Mouse (Mus musculus) neural tube, embryonic 11.5 days (tissue): ENCODE measurements around the gene Dnase2a. TPM values are rescaled to one million over a fixed set of nuclear protein-coding genes. Genes with fewer than 3 reads are reported as not detected.

ENCODE experiments used
- ATAC-seq: fragments of 200-750 bp; cut with Nextera tagmentation; 2 replicates; pipeline ENCODE4 v1.8.0; 2017; ENCODE audit warnings: moderate number of reproducible peaks, mild to moderate bottlenecking, moderate TSS enrichment, moderate library complexity; ENCODE audit not compliant: insufficient read depth, low FRiP score, low TSS enrichment
- DNase-seq: peaks from one replicate; pipeline ENCODE4 v3.0.0-alpha.2; 2015; ENCODE audit warnings: low spot score
- H3K27ac ChIP-seq: fragments of 300-500 bp; sonication (generic); 2 replicates; pipeline ENCODE4 v1.5.1; 2014; ENCODE audit warnings: low read depth, mild to moderate bottlenecking, low read length
- H3K27me3 ChIP-seq: fragments of 300-500 bp; sonication (generic); 2 replicates; pipeline ENCODE4 v1.6.1; 2014; ENCODE audit warnings: mild to moderate bottlenecking, low read length, mixed read lengths; ENCODE audit not compliant: control insufficient read depth, insufficient read depth
- H3K36me3 ChIP-seq: fragments of 300-500 bp; sonication (generic); 2 replicates; pipeline ENCODE4 v1.6.1; 2014; ENCODE audit warnings: mild to moderate bottlenecking, low read length, moderate library complexity, mixed read lengths; ENCODE audit not compliant: control insufficient read depth, insufficient read depth
- H3K4me1 ChIP-seq: fragments of 300-500 bp; sonication (generic); 2 replicates; pipeline ENCODE4 v1.6.1; 2014; ENCODE audit warnings: low read length, mixed read lengths; ENCODE audit not compliant: control insufficient read depth, insufficient read depth
- H3K4me2 ChIP-seq: fragments of 300-500 bp; sonication (generic); 2 replicates; pipeline ENCODE4 v1.6.1; 2014; ENCODE audit warnings: low read depth, mild to moderate bottlenecking, moderate library complexity
- H3K4me3 ChIP-seq: fragments of 300-500 bp; sonication (generic); 2 replicates; pipeline ENCODE4 v1.5.1; 2014; ENCODE audit warnings: low read depth, low read length
- H3K9ac ChIP-seq: fragments of 300-500 bp; sonication (generic); 2 replicates; pipeline ENCODE4 v1.6.1; 2014; ENCODE audit warnings: mild to moderate bottlenecking, low read length
- H3K9me3 ChIP-seq: fragments of 300-500 bp; sonication (generic); 2 replicates; pipeline ENCODE4 v1.6.1; 2016; ENCODE audit warnings: low read length; ENCODE audit not compliant: control insufficient read depth
- WGBS: fragments of 180-500 bp; shearing (Covaris S2); extraction: QIAGEN DNeasy Blood & Tissue Kit; methylation state at CpG from one replicate; pipeline ENCODE4 v1.1.7; 2014; 5-methylcytosine and 5-hydroxymethylcytosine counted together
- polyA plus RNA-seq: library from polyadenylated mRNA; unstranded; fragments of >200 nt; fragmentation: Nextera tagmentation; extraction: Ambion mirVana; gene quantifications from 2 replicates; pipeline ENCODE4 v1.2.1, GENCODE M21; 2014

Gene Dnase2a
- polyA plus RNA-seq, 1 experiment from 2014 or later: 4.9 TPM

DNA sequence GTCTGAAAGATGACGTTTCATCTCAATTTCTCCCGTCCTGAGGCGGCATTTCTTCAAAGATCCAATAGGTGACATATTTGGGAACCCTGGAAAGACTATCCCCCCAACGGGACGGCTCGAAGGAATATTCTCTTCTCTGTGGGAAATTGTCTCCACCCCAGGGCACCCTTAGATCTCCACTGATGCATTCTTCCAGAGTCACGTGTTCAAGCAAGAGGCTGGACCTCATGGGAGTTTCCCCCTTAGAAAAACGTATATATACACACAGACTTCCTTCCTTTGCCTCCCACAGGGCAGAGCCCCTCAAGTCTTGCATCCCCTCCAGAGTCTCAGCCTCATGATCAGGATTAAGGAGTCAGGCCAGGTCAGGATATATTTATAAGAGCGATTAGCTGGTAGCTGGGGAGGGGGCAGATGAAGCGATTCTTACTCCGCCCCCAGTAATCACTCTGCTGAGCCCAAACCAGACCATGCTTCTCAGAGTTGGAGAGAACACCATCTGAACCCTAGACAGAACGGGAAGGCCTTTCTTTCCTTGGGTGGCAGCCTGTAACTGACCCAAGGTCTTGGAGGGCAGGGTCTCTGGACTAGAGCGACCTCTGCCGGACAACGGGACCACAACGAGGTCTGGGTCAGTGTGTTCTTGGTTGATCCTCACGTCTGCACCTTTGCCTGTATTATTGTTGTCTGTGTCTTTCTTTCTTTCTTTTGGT lies 38.3 kb downstream of the Dnase2a start, which contains the start of gene Rtbdn:
TSS of gene Rtbdn (plus strand) at position 464 of the 713 bp plus-strand sequence.
- H3K27me3 ChIP-seq: peaks cover 62% of the 10 kb centered on the region

DNA sequence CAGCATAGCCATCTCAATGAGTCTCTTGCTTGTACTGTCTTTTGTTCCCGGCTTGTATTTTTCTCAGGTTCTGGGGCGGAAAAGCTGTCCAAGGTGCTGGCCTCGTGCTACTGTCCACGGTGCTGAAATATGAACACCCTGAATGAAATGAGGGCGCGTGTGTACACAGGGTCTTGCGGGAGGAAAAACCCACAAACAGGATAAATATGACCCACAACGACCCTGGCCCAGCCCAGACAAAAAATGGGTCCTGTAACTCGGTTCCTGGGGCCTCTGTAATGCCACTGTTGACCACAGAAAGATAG lies 38.8 kb downstream of the Dnase2a start:
- WGBS: 16% methylated on average over 9 of the region's 9 CpGs
- Histone ChIP-seq H3K4me3 (no peak overlapping the region), H3K36me3 (no peaks in the 10 kb centered on the region), H3K9me3 (no peaks in the 10 kb centered on the region), H3K27me3 (peaks cover 67% of the 10 kb centered on the region), H3K9ac (no peak overlapping the region), H3K4me2 (no peak overlapping the region), H3K27ac (no peak overlapping the region), H3K4me1 (peaks cover 8% of the 10 kb centered on the region; the same call in 1 of the 2 replicates)
- DNase-seq (peak; percentile 63), ATAC-seq (no peak; the same call in 1 of the 2 replicates)

More for the DNA sequence above, 38.3 kb downstream of the Dnase2a start, which contains the start of gene Rtbdn:
- ATAC-seq (no peak), DNase-seq (peak; percentile 40)
- H3K9ac ChIP-seq: peak within 1 kb of the TSS; percentile 57
- H3K27ac ChIP-seq: no peak within 1 kb of the TSS
- peak within 1 kb of the TSS; percentile 93 for H3K4me2 ChIP-seq
- peaks cover 8% of the 10 kb centered on the region; the same call in 1 of the 2 replicates for H3K4me1 ChIP-seq
- H3K9me3 ChIP-seq: no peaks in the 10 kb centered on the region
- H3K36me3 ChIP-seq: no peaks in the 10 kb centered on the region
- H3K4me3 ChIP-seq: peak within 1 kb of the TSS; percentile 56
- WGBS: 9% methylated on average over 17 of the region's 17 CpGs

DNA sequence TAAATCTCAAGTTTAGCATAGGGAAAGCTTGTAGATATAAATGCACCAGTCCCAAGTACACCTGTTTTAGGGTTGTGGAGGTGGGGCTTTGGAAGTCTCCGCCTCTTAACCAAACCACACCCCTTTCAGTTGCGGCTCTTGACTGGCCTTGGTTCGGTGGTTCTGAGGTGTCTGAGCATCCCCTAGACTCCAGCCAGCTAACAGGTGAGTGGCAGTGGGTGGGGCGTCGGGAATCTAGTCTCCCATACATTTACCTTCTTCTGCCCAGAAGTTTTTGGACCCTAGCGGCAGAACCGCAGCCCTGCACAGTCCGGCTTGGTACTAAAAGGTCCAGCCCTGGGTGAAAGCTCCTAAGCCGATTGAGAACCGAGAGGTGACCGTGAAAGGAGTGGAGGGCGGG lies 41.4 kb downstream of the Dnase2a start:
- Histone ChIP-seq H3K36me3 (no peaks in the 10 kb centered on the region), H3K4me3 (no peak overlapping the region), H3K4me1 (peaks cover 6% of the 10 kb centered on the region; the same call in 1 of the 2 replicates), H3K27ac (no peak overlapping the region), H3K9ac (no peak overlapping the region), H3K9me3 (no peaks in the 10 kb centered on the region), H3K27me3 (peaks cover 51% of the 10 kb centered on the region), H3K4me2 (no peak overlapping the region)
- DNase-seq: no peak
- no peak for ATAC-seq
- 20% methylated on average over 12 of the region's 12 CpGs for WGBS

DNA sequence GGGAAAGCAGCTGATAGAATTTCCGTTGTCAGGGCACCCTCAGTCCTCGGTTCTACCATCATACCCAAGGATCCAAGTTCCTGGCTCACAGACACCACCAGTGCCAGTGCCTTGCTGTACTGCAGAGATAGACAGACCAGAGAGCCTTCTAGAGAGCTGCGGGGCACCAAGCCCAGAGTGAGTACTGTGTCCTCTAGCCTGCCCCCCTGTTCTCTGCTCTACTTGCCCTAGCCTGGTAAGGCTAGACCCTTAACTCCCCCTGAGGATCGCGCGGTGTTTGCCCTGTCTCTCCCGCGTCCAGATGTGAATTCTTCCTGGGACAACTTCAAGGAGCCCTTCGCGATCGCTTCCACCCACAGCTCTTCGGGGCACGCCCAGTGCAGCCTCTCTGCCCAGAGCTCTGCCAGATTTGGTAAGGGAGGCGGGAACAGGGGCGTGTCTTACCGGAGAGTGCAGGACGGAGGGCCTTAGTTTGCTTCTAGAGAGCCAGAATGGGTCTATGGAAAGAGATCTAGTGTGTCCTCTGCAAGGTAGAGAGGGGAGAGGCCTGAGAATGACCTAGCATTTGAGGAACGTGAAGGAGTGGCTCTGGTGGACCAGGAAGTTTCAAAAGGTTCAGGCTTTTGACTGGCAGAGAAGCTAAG lies 44.4 kb downstream of the Dnase2a start:
- no peak overlapping the region for H3K9ac ChIP-seq
- no peak overlapping the region for H3K4me3 ChIP-seq
- H3K27me3 ChIP-seq: peaks cover 25% of the 10 kb centered on the region
- H3K4me1 ChIP-seq: no peaks in the 10 kb centered on the region
- ATAC-seq (no peak), DNase-seq (no peak)
- H3K27ac ChIP-seq: no peak overlapping the region
- no peaks in the 10 kb centered on the region for H3K9me3 ChIP-seq
- H3K4me2 ChIP-seq: no peak overlapping the region
- no peaks in the 10 kb centered on the region for H3K36me3 ChIP-seq
- 8% methylated on average over 18 of the region's 18 CpGs for WGBS

DNA sequence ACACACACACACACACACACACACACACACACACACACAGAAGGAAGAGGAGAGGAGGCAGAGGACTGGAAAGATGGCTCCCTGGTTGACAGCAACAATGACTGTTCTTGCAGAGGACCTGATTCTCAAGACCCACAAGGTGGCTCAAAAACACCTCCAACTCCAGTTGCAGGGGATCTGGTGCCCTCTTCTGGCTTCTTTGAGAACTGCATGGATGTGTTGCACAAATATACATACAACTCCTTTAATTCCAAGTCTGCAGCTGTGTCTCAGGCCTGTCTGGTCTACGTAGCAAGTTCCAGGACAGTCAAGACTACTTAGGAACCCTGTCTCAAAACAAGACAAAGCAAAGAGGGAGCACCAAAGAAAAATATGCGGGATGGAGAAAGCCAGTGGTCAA lies 48.4 kb downstream of the Dnase2a start:
- H3K4me2 ChIP-seq: no peak overlapping the region
- DNase-seq (peak; percentile 74), ATAC-seq (no peak)
- no peaks in the 10 kb centered on the region for H3K9me3 ChIP-seq
- H3K27ac ChIP-seq: no peak overlapping the region
- H3K4me1 ChIP-seq: no peaks in the 10 kb centered on the region
- WGBS: 53% methylated on average over 2 of the region's 2 CpGs
- H3K4me3 ChIP-seq: no peak overlapping the region
- H3K27me3 ChIP-seq: 0 out of 2 replicates have a peak, but pooled peaks cover 4% of the 10 kb centered on the region
- H3K36me3 ChIP-seq: no peaks in the 10 kb centered on the region
- H3K9ac ChIP-seq: no peak overlapping the region

DNA sequence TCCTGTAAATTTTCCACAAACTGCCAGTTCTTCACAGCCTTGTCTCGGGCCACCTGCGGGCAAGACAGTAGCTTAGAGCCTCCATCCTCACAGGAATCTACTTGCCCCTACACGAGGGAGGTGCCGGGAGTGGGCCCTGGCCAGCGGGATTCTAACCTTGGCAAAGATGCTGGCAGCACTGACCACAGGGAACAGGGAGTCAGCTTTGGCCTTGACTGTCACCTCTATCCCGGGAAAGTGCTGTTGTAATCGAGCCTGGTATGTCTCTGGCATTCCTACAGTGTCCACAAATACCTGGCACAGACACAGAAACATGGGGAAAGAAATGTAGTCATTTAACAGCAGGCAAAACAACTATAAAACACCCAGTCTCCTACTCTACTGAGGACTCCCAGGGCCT lies 51.5 kb downstream of the Dnase2a start:
- Histone ChIP-seq H3K27ac (no peak overlapping the region), H3K4me2 (no peak overlapping the region), H3K36me3 (no peaks in the 10 kb centered on the region), H3K4me3 (no peak overlapping the region), H3K4me1 (peaks cover under 1% of the 10 kb centered on the region), H3K9me3 (no peaks in the 10 kb centered on the region), H3K27me3 (no peaks in the 10 kb centered on the region), H3K9ac (no peak overlapping the region)
- no peak for DNase-seq
- ATAC-seq: no peak
- WGBS: 97% methylated on average over 7 of the region's 7 CpGs

DNA sequence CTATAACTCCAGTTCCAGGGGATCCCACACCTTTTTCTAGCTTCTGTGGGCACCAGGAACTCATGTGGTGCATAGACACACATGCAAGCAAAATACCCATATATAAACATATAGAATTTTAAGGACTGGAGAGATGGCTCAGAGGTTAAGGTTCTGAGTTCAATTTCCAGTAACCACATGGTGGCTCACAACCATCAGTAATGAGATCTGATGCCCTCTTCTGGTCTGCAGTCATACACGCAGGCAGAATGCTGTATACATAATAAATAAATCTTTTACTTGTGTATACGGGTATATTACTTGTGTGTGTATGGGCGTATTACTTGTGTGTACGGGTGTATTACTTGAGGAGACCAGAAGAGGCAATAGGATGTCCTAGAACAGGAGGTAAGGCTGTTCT lies 55.6 kb downstream of the Dnase2a start:
- H3K4me3 ChIP-seq: no peak overlapping the region
- H3K36me3 ChIP-seq: no peaks in the 10 kb centered on the region

DNA sequence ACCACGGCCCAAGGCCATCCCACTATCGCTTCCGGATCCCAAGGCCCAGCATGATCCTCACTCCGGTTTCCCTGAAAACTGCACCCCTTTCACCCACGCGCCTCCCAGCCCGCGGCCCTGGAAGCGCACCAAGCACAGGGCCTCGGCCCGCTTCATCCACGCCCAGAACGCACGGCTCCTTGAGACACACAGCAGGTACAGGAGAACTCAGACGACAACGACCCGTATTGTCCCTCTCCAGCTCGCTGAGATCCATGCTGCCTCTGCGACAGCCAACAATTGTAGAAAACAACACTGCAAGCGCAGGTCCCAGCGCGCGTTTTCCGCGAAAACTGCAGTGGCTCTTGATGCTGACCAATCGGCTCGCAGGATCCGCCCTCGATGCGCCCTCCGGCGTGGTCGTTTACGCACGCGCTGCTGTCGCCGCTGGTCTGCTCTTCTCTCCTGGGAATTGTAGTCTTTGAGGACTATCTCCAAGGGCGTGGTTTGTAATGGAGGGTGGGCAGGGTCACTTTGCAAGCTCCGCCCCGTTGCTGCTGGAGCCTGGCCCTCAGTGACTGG lies 57.5 kb downstream of the Dnase2a start:
- H3K4me2 ChIP-seq: peak overlapping the region; percentile 59
- H3K36me3 ChIP-seq: no peaks in the 10 kb centered on the region
- H3K9me3 ChIP-seq: no peaks in the 10 kb centered on the region
- peaks cover 11% of the 10 kb centered on the region for H3K4me1 ChIP-seq
- peak overlapping the region; percentile 59 for H3K4me3 ChIP-seq
- no peaks in the 10 kb centered on the region for H3K27me3 ChIP-seq
- H3K9ac ChIP-seq: peak overlapping the region; percentile 58
- no peak overlapping the region for H3K27ac ChIP-seq
- ATAC-seq (peak; percentile 78), DNase-seq (peak; percentile 95)
- under 1% methylated on average over 41 of the region's 41 CpGs for WGBS

More for the DNA sequence above, 55.6 kb downstream of the Dnase2a start:
- no peaks in the 10 kb centered on the region for H3K27me3 ChIP-seq
- 92% methylated on average over 4 of the region's 4 CpGs for WGBS
- no peak overlapping the region for H3K4me2 ChIP-seq
- no peak overlapping the region for H3K9ac ChIP-seq
- peaks cover 8% of the 10 kb centered on the region for H3K4me1 ChIP-seq
- H3K9me3 ChIP-seq: no peaks in the 10 kb centered on the region
- DNase-seq: no peak
- no peak for ATAC-seq
- H3K27ac ChIP-seq: no peak overlapping the region
